ENCODE assay signal across 8 mouse cellular contexts in genomic region chrX:20869962-20870513, GRCm38 (mm10). TPM values are rescaled to one million over a fixed set of nuclear protein-coding genes. Genes with fewer than 3 reads are reported as not detected.
A peak's percentile ranks its signal among the peaks of the same experiment; 100 is the strongest.
DNase-seq lines count a peak whose midpoint lies in the region; ATAC-seq and TF ChIP-seq lines count a peak whose summit lies in the region.

Gene Timp1 (plus strand): TSS chrX:20870166.

- peak; percentile 30; the same call in 1 of the 2 replicates for TF ChIP-seq CTCF in stomach, postnatal 0 days (IDR thresholded peaks at IDR 0.05; ENCODE audit: low read depth)

- H3K36me3 ChIP-seq in intestine, embryonic 14.5 days (ENCODE audit: control insufficient read depth, insufficient read depth, low read length), result no peaks in the 10 kb centered on the region
- H3K36me3 ChIP-seq in stomach, postnatal 0 days (ENCODE audit: control insufficient read depth, insufficient read depth, low read length), result no peaks in the 10 kb centered on the region

- no peak for TF ChIP-seq EP300 in stomach, postnatal 0 days (optimal IDR thresholded peaks at IDR 0.05)

- no peak within 1 kb of the TSS for H3K27ac ChIP-seq in intestine, embryonic 14.5 days (ENCODE audit: low read depth)
- no peak within 1 kb of the TSS for H3K27ac ChIP-seq in stomach, postnatal 0 days (replicated peaks)

- no peaks in the 10 kb centered on the region for H3K9me3 ChIP-seq in intestine, embryonic 14.5 days (ENCODE audit: control insufficient read depth, low read length)
- no peaks in the 10 kb centered on the region for H3K9me3 ChIP-seq in stomach, postnatal 0 days (ENCODE audit: control insufficient read depth, low read length)

- H3K4me3 ChIP-seq in intestine, embryonic 14.5 days (ENCODE audit: low read depth, low read length), result peak within 1 kb of the TSS; percentile 32
- H3K4me3 ChIP-seq in stomach, postnatal 0 days (ENCODE audit: low read depth, low read length), result peak within 1 kb of the TSS; percentile 33

- peak; percentile 58 for ATAC-seq in frontal cortex, adult (ENCODE audit: low TSS enrichment)
- ATAC-seq in intestine, embryonic 14.5 days (replicated peaks; ENCODE audit: low FRiP score, low TSS enrichment, low read depth), result peak; percentile 84
- ATAC-seq in stomach, postnatal 0 days (ENCODE audit: low FRiP score, low TSS enrichment), result peak; percentile 90

- H3K4me1 ChIP-seq in intestine, embryonic 14.5 days (replicated peaks; ENCODE audit: control insufficient read depth, insufficient read depth, low read length), result no peaks in the 10 kb centered on the region
- H3K4me1 ChIP-seq in stomach, postnatal 0 days (replicated peaks; ENCODE audit: control insufficient read depth, insufficient read depth), result no peaks in the 10 kb centered on the region

- intact Hi-C loops in gastrocnemius, postnatal 14 days (cut with DNase I; ENCODE audit: low total_unique reads), result no loop called here

- 12% methylated on average over 18 of the region's 18 CpGs for WGBS in intestine, embryonic 14.5 days
- WGBS in stomach, postnatal 0 days, result 16% methylated on average over 17 of the region's 18 CpGs

- peak within 1 kb of the TSS; percentile 48 for H3K4me2 ChIP-seq in intestine, embryonic 14.5 days (ENCODE audit: low read length)
- H3K4me2 ChIP-seq in stomach, postnatal 0 days (replicated peaks; ENCODE audit: low read depth), result peak within 1 kb of the TSS; percentile 46

- no peaks in the 10 kb centered on the region for H3K27me3 ChIP-seq in intestine, embryonic 14.5 days (replicated peaks; ENCODE audit: control insufficient read depth, insufficient read depth, low read length)
- no peaks in the 10 kb centered on the region for H3K27me3 ChIP-seq in stomach, postnatal 0 days (ENCODE audit: control insufficient read depth, insufficient read depth, low read length)

- DNase-seq in frontal cortex, postnatal 10 days (ENCODE audit: low spot score in 2 of 2), result no peak
- peak; percentile 62 for DNase-seq in adrenal gland, postnatal 25 days
- DNase-seq in gastrocnemius, postnatal 14 days, result peak; percentile 50
- peak; percentile 69 for DNase-seq in intestine, embryonic 14.5 days (ENCODE audit: low spot score)
- peak; percentile 28 for DNase-seq in lung, postnatal 14 days
- DNase-seq in stomach, postnatal 0 days (ENCODE audit: low spot score), result peak; percentile 54
- DNase-seq in cerebellum, postnatal 36 days, result no peak

- H3K9ac ChIP-seq in intestine, embryonic 14.5 days (ENCODE audit: low read length), result peak within 1 kb of the TSS; percentile 25; the same call in 1 of the 2 replicates
- H3K9ac ChIP-seq in stomach, postnatal 0 days (ENCODE audit: low read length), result no peak within 1 kb of the TSS

RNA-seq across cellular contexts. Expression of gene Timp1, which starts in this region (rescaled TPM):
- 29.4 and 31.1 TPM in 2 replicates for total RNA-seq in adrenal gland, postnatal 25 days (2021)
- total RNA-seq in gastrocnemius, postnatal 14 days (2021), result 1 to 10 TPM; 4.8 to 5.8 TPM
- polyA plus RNA-seq in intestine, embryonic 14.5 days (2014; fragmentation: Nextera tagmentation; extraction: Ambion mirVana), result 29.9 and 34.9 TPM in 2 replicates
- polyA plus RNA-seq in stomach, postnatal 0 days (2015; fragmentation: Nextera tagmentation; extraction: Ambion mirVana), result 11.7 and 18.8 TPM in 2 replicates

Comparison
In these comparisons a context has a peak if more than half of its experiments do, and no peak if none do; other contexts are left out.
1. DNase-seq: peak in adrenal gland, postnatal 25 days (single experiment), gastrocnemius, postnatal 14 days (single experiment), intestine, embryonic 14.5 days (single experiment), lung, postnatal 14 days (single experiment) and stomach, postnatal 0 days (single experiment); none in frontal cortex, postnatal 10 days (0 of 2) and cerebellum, postnatal 36 days (0 of 2).
2. Peak in every context shown above with its lines, with median percentiles within 50 percentile points of each other: ATAC-seq.